Comparison of ENCODE assay signal across 21 mouse cellular contexts in genomic region chr3:121739489-121740213, GRCm38 (mm10). TPM values are rescaled to one million over a fixed set of nuclear protein-coding genes. Genes with fewer than 3 reads are reported as not detected.
DNase-seq lines count a peak whose midpoint lies in the region; ATAC-seq lines count a peak whose summit lies in the region.
"Had no signal": no experiment of that assay in that cellular context is flagged by ENCODE, and none has a peak within 500 bp of the region (broad histone marks: within the 10 kb centered on the region; RNA-seq: fewer than 3 reads in every experiment).

No protein-coding gene starts in this region.

- WGBS in heart, embryonic 13.5 days, result 32% methylated on average over 17 of the region's 17 CpGs
- WGBS in lung, embryonic 16.5 days, result 21% methylated on average over 17 of the region's 17 CpGs

- H3K27ac ChIP-seq in heart, embryonic 13.5 days (replicated peaks), result no peak overlapping the region; the same call in 1 of the 2 replicates
- peak overlapping the region; percentile 16; the same call in 1 of the 2 replicates for H3K27ac ChIP-seq in lung, embryonic 16.5 days (ENCODE audit: low read length)
- H3K27ac ChIP-seq: embryonic facial prominence, embryonic 10.5 days; left cerebral cortex, adult 2 months; limb, embryonic 13.5 days; liver, embryonic 14.5 days; midbrain, embryonic 15.5 days had no signal

- H3K9ac ChIP-seq in heart, embryonic 13.5 days, result peak overlapping the region; percentile 33
- peak overlapping the region; percentile 9; the same call in 1 of the 2 replicates for H3K9ac ChIP-seq in lung, embryonic 16.5 days (ENCODE audit: low read length)
- H3K9ac ChIP-seq: limb, embryonic 13.5 days; liver, embryonic 14.5 days; midbrain, embryonic 15.5 days had no signal

- H3K4me3 ChIP-seq in heart, embryonic 13.5 days, result no peak overlapping the region
- no peak overlapping the region for H3K4me3 ChIP-seq in lung, embryonic 16.5 days (ENCODE audit: low read length)
- H3K4me3 ChIP-seq: embryonic facial prominence, embryonic 10.5 days; erythroblast, embryonic 14.5 days; left cerebral cortex, adult 2 months; limb, embryonic 13.5 days; midbrain, embryonic 15.5 days had no signal

- H3K4me1 ChIP-seq in heart, embryonic 13.5 days, result peaks cover 34% of the 10 kb centered on the region
- peaks cover 17% of the 10 kb centered on the region for H3K4me1 ChIP-seq in lung, embryonic 16.5 days (replicated peaks; ENCODE audit: control insufficient read depth, insufficient read depth, low read length)

- no peaks in the 10 kb centered on the region for H3K36me3 ChIP-seq in heart, embryonic 13.5 days
- no peaks in the 10 kb centered on the region for H3K36me3 ChIP-seq in lung, embryonic 16.5 days (ENCODE audit: control insufficient read depth, insufficient read depth, low read length)
- H3K36me3 ChIP-seq: limb, embryonic 13.5 days; midbrain, embryonic 15.5 days had no signal

- ATAC-seq in heart, embryonic 13.5 days (ENCODE audit: extremely low read depth, insufficient number of reproducible peaks, low FRiP score, low TSS enrichment), result no peak
- ATAC-seq in lung, embryonic 16.5 days (ENCODE audit: low read depth), result no peak
- ATAC-seq in common myeloid progenitor, adult 5-6 weeks (replicated peaks; ENCODE audit: low read depth, poor library complexity, severe bottlenecking), result peak; percentile 77
- peak; percentile 20; the same call in 1 of the 2 replicates for ATAC-seq in megakaryocyte-erythroid progenitor cell, adult 5-6 weeks (replicated peaks; ENCODE audit: low FRiP score, low TSS enrichment, poor library complexity, severe bottlenecking)
- ATAC-seq: forebrain, embryonic 14.5 days; midbrain, embryonic 15.5 days had no signal

- no peak for DNase-seq in heart, postnatal 4 days
- no peak for DNase-seq in lung, adult 18-20 months
- DNase-seq in layer of hippocampus, postnatal 25 days (ENCODE audit: extremely low spot score in 1 of 2, low spot score in 1 of 2), result no peak
- DNase-seq in right cerebral cortex, adult 18-20 months, result no peak
- DNase-seq: adrenal gland, adult 2 months; cerebellum, adult 11-12 months; cerebellum, postnatal 36 days; kidney, postnatal 10 days; spleen, adult 18-20 months; thymus, adult 2 months had no signal

- 0 out of 2 replicates have a peak overlapping the region, but pooled peaks have one; percentile 4 for H3K4me2 ChIP-seq in heart, embryonic 13.5 days
- no peak overlapping the region for H3K4me2 ChIP-seq in lung, embryonic 16.5 days (ENCODE audit: low read depth, low read length)
- H3K4me2 ChIP-seq: limb, embryonic 13.5 days; midbrain, embryonic 15.5 days had no signal

- peaks cover 2% of the 10 kb centered on the region; the same call in 1 of the 2 replicates for H3K9me3 ChIP-seq in heart, embryonic 13.5 days
- H3K9me3 ChIP-seq in lung, embryonic 16.5 days (ENCODE audit: control insufficient read depth, low read length), result no peaks in the 10 kb centered on the region
- H3K9me3 ChIP-seq: embryonic facial prominence, embryonic 10.5 days; midbrain, embryonic 15.5 days had no signal

- H3K27me3 ChIP-seq in heart, embryonic 13.5 days (replicated peaks), result no peaks in the 10 kb centered on the region
- H3K27me3 ChIP-seq in lung, embryonic 16.5 days (ENCODE audit: control insufficient read depth, insufficient read depth, low read depth, low read length), result no peaks in the 10 kb centered on the region
- H3K27me3 ChIP-seq: limb, embryonic 13.5 days; midbrain, embryonic 15.5 days had no signal

RNA-seq across cellular contexts. Expression of gene F3, which starts 16.3 kb away (rescaled TPM):
- 6.0 and 7.3 TPM in 2 replicates for polyA plus RNA-seq in heart, embryonic 13.5 days (2015; fragmentation: Nextera tagmentation; extraction: Ambion mirVana)
- total RNA-seq in heart, postnatal 4 days (2021), result 10 to 100 TPM; 13.4 to 18.1 TPM
- 30.5 and 44.0 TPM in 2 replicates for polyA plus RNA-seq in lung, embryonic 16.5 days (2015; fragmentation: Nextera tagmentation; extraction: Ambion mirVana)
- 1.5 TPM in 1 of 2 replicates, not detected in the other for total RNA-seq in common myeloid progenitor, adult 5-6 weeks (2017)
- not detected in 2 replicates for total RNA-seq in megakaryocyte-erythroid progenitor cell, adult 5-6 weeks (2014; fragmentation: Nextera tagmentation)
- not detected in 2 replicates for total RNA-seq in megakaryocyte-erythroid progenitor cell, adult 5-6 weeks (2017)
- 10 to 100 TPM; 46.4 to 55.8 TPM for total RNA-seq in layer of hippocampus, postnatal 25 days (2021)
- polyA plus RNA-seq: erythroblast, embryonic 14.5 days had no signal

Comparison
In these comparisons a context has a peak if more than half of its experiments do, and no peak if none do; other contexts are left out.
1. ATAC-seq: peak in common myeloid progenitor, adult 5-6 weeks (single experiment) and megakaryocyte-erythroid progenitor cell, adult 5-6 weeks (single experiment); none in heart, embryonic 13.5 days (single experiment) and lung, embryonic 16.5 days (single experiment).